Mouse (Mus musculus): ENCODE measurements around the gene Gm11146. TPM values are rescaled to one million over a fixed set of nuclear protein-coding genes. Genes with fewer than 3 reads are reported as not detected.

The Gm11146 gene
- total and polyA plus RNA-seq, 2 experiments from 2014 or later = not detected

DNA sequence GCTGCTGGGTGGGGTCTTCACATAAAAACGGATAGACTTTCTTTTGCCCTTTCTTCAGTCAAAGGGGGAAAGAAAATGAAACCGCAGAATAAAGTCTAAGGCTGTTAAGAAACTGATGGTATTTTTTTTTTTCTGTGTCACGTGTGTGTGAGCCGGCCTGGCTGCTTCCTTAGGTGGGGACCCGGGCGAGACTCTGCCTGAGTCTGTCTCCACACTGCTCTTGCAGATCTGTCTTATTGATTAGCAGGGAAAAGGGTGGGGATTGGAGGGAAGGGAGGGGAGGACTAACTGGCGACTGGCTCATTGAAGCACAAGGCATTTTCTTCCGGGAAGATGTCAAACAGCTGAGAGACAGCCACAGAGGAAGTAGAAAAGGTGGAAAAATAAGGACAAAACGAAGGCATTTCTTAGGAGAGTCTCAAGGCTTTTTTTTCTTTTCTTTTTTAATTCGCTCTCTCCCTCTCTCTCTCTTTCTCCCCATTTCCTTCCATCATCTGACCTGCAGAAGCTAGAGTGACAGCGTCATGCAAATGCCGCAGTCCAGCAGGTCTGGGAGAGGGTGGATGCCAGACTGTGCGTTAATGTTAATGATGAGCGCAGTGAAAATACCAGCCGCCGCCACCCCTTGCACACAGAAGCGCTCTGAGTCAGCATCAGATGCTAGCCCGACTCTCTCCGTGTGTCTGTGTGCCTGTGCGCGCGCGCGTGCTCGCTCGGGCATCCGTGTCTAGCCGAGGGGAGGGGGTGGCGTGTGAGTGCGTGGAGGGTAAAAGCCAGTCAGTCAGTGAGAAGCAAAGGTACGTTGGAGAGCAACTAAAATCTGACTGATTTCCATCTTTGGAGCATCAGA, 42.2 kb upstream of the Gm11146 start:
- ATAC-seq (ENCODE audit: insufficient read depth, low read depth) = peak; percentile 73
- H3K27me3 ChIP-seq (ENCODE audit: control insufficient read depth, insufficient read depth, low read length) = no peaks in the 10 kb centered on the region
- H3K4me3 ChIP-seq (ENCODE audit: low read depth, low read length) = peak overlapping the region; percentile 51
- peak overlapping the region; percentile 54 for H3K9ac ChIP-seq (replicated peaks; ENCODE audit: low read depth, low read length)
- H3K4me2 ChIP-seq (ENCODE audit: low read depth, low read length) = peak overlapping the region; percentile 78
- no peaks in the 10 kb centered on the region for H3K36me3 ChIP-seq (replicated peaks; ENCODE audit: control insufficient read depth, insufficient read depth, low read length)
- H3K27ac ChIP-seq (ENCODE audit: low read depth) = peak overlapping the region; percentile 58
- TF ChIP-seq CTCF (IDR thresholded peaks at IDR 0.05; ENCODE audit: low read depth) = no peak
- no peak for TF ChIP-seq EP300 (IDR thresholded peaks at IDR 0.05; ENCODE audit: low read depth)
- peak; percentile 45 for DNase-seq (ENCODE audit: low spot score)
- H3K9me3 ChIP-seq (replicated peaks; ENCODE audit: control insufficient read depth, low read length) = no peaks in the 10 kb centered on the region
- 4% methylated on average over 31 of the region's 31 CpGs for WGBS
- peaks cover 10% of the 10 kb centered on the region; the same call in 1 of the 2 replicates for H3K4me1 ChIP-seq (ENCODE audit: control insufficient read depth, insufficient read depth)

GRCm38 (mm10) chr16:77643036-77643870, 41.4 kb upstream of the Gm11146 start:
- TF ChIP-seq EP300 (IDR thresholded peaks at IDR 0.05; ENCODE audit: low read depth) (no peak), CTCF (IDR thresholded peaks at IDR 0.05; ENCODE audit: low read depth) (no peak)
- Histone ChIP-seq H3K4me1 (ENCODE audit: control insufficient read depth, insufficient read depth) (peaks cover 10% of the 10 kb centered on the region; the same call in 1 of the 2 replicates), H3K9ac (replicated peaks; ENCODE audit: low read depth, low read length) (peak overlapping the region; percentile 54), H3K4me2 (ENCODE audit: low read depth, low read length) (peak overlapping the region; percentile 78), H3K36me3 (replicated peaks; ENCODE audit: control insufficient read depth, insufficient read depth, low read length) (no peaks in the 10 kb centered on the region), H3K4me3 (ENCODE audit: low read depth, low read length) (peak overlapping the region; percentile 51), H3K27me3 (ENCODE audit: control insufficient read depth, insufficient read depth, low read length) (no peaks in the 10 kb centered on the region), H3K9me3 (replicated peaks; ENCODE audit: control insufficient read depth, low read length) (no peaks in the 10 kb centered on the region), H3K27ac (ENCODE audit: low read depth) (peak overlapping the region; percentile 58)
- WGBS = 61% methylated on average over 14 of the region's 14 CpGs
- no peak for ATAC-seq (ENCODE audit: insufficient read depth, low read depth)
- DNase-seq (ENCODE audit: low spot score) = peak; percentile 25

DNA sequence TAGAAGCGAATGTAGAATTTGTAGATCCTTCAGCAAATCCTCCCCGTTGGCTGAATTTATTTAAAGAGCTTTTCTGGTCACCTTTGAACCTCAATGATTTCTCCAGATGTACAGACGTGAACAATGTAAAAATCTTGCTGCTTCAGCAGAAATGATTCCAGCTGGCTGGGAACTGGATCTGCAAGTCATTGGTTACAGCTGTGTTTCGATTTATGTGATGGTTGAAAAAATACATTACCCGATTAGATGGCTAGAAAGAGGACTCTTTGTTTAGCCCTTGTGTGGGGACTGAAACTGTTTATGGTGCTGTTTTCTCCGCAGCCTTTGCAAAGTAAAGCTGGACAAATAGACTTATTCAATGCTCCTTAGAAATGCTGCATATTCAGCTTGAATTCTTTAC, 34.6 kb upstream of the Gm11146 start:
- no peaks in the 10 kb centered on the region for H3K4me1 ChIP-seq (ENCODE audit: control insufficient read depth, insufficient read depth)
- H3K4me3 ChIP-seq (ENCODE audit: low read depth, low read length) = no peak overlapping the region
- no peaks in the 10 kb centered on the region for H3K27me3 ChIP-seq (ENCODE audit: control insufficient read depth, insufficient read depth, low read length)
- H3K27ac ChIP-seq (ENCODE audit: low read depth) = no peak overlapping the region
- DNase-seq (ENCODE audit: low spot score) (no peak), ATAC-seq (ENCODE audit: insufficient read depth, low read depth) (no peak)
- H3K4me2 ChIP-seq (ENCODE audit: low read depth, low read length) = no peak overlapping the region
- H3K36me3 ChIP-seq (replicated peaks; ENCODE audit: control insufficient read depth, insufficient read depth, low read length) = no peaks in the 10 kb centered on the region
- TF ChIP-seq EP300 (IDR thresholded peaks at IDR 0.05; ENCODE audit: low read depth) (no peak), CTCF (IDR thresholded peaks at IDR 0.05; ENCODE audit: low read depth) (no peak)
- 55% methylated on average over 6 of the region's 6 CpGs for WGBS
- no peak overlapping the region for H3K9ac ChIP-seq (replicated peaks; ENCODE audit: low read depth, low read length)
- no peaks in the 10 kb centered on the region for H3K9me3 ChIP-seq (replicated peaks; ENCODE audit: control insufficient read depth, low read length)

DNA sequence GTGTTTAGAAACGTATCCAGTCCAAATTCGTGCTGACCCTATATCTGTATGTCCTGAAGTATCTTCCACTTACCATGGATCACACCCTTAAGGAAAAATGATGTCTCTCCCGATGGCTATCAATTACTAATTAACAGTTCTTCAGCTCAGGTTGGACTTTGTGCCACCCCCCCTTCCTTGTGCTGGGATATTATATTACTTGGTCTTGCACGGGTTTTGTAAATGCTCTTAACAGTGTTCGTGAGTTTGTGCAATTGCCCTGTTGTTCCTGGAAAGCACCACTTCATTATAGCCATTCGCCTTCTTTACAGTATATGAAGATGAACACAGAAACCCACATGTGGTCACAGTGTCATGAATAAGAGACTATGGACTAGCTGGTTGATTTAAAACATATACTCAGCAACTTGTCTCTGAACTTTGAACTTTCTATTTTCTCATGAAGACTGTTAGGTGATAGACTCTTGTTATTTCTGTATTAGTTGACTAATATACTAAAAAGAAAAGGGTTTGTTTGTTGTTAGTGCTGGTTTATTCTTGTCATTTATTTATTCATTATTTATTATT, 30.5 kb upstream of the Gm11146 start:
- ATAC-seq (ENCODE audit: insufficient read depth, low read depth) (no peak), DNase-seq (ENCODE audit: low spot score) (no peak)
- TF ChIP-seq CTCF (IDR thresholded peaks at IDR 0.05; ENCODE audit: low read depth) (no peak), EP300 (IDR thresholded peaks at IDR 0.05; ENCODE audit: low read depth) (no peak)
- Histone ChIP-seq H3K27me3 (ENCODE audit: control insufficient read depth, insufficient read depth, low read length) (no peaks in the 10 kb centered on the region), H3K4me1 (ENCODE audit: control insufficient read depth, insufficient read depth) (no peaks in the 10 kb centered on the region), H3K4me2 (ENCODE audit: low read depth, low read length) (no peak overlapping the region), H3K36me3 (replicated peaks; ENCODE audit: control insufficient read depth, insufficient read depth, low read length) (0 out of 2 replicates have a peak, but pooled peaks cover 4% of the 10 kb centered on the region), H3K9me3 (replicated peaks; ENCODE audit: control insufficient read depth, low read length) (no peaks in the 10 kb centered on the region), H3K27ac (ENCODE audit: low read depth) (no peak overlapping the region), H3K4me3 (ENCODE audit: low read depth, low read length) (no peak overlapping the region), H3K9ac (replicated peaks; ENCODE audit: low read depth, low read length) (no peak overlapping the region)
- WGBS = 90% methylated on average over 6 of the region's 6 CpGs

- no peak for ATAC-seq (ENCODE audit: insufficient read depth, low read depth)
- Histone ChIP-seq H3K4me3 (ENCODE audit: low read depth, low read length) (no peak overlapping the region), H3K27ac (ENCODE audit: low read depth) (no peak overlapping the region)
Observed at GRCm38 (mm10) chr16:77622681-77623080, 20.8 kb upstream of the Gm11146 start.

More at GRCm38 (mm10) chr16:77622681-77623080, 20.8 kb upstream of the Gm11146 start:
- Histone ChIP-seq H3K4me1 (ENCODE audit: control insufficient read depth, insufficient read depth) (no peaks in the 10 kb centered on the region), H3K36me3 (replicated peaks; ENCODE audit: control insufficient read depth, insufficient read depth, low read length) (no peaks in the 10 kb centered on the region), H3K27me3 (ENCODE audit: control insufficient read depth, insufficient read depth, low read length) (no peaks in the 10 kb centered on the region), H3K9ac (replicated peaks; ENCODE audit: low read depth, low read length) (no peak overlapping the region), H3K9me3 (replicated peaks; ENCODE audit: control insufficient read depth, low read length) (no peaks in the 10 kb centered on the region), H3K4me2 (ENCODE audit: low read depth, low read length) (no peak overlapping the region)
- no peak for DNase-seq (ENCODE audit: low spot score)
- TF ChIP-seq CTCF (IDR thresholded peaks at IDR 0.05; ENCODE audit: low read depth) (no peak), EP300 (IDR thresholded peaks at IDR 0.05; ENCODE audit: low read depth) (no peak)
- WGBS = 49% methylated on average over 5 of the region's 5 CpGs

All from heart, postnatal 0 days (tissue).